Mouse (Mus musculus) forebrain, embryonic 11.5 days (tissue): ENCODE data around the gene Clasrp. TPM values are rescaled to one million over a fixed set of nuclear protein-coding genes. Genes with fewer than 3 reads are reported as not detected.
"Not testable (repeated sequence)": the region's sequence is repeated elsewhere in the genome, so short reads cannot be mapped to it uniquely, and the experiment has no call there.

Experiments used
- ATAC-seq: fragments of 200-750 bp; cut with Nextera tagmentation; replicated peaks from 2 replicates; pipeline ENCODE4 v1.8.0; 2017; ENCODE audit warnings: moderate TSS enrichment; ENCODE audit not compliant: low FRiP score
- DNase-seq: peaks from one replicate; pipeline ENCODE4 v3.0.0-alpha.2; 2017; ENCODE audit warnings: low spot score
- H3K27ac ChIP-seq: fragments of 300-500 bp; sonication (generic); 2 replicates; pipeline ENCODE4 v1.5.1; 2014; ENCODE audit warnings: low read depth, low read length
- H3K27me3 ChIP-seq: fragments of 300-500 bp; sonication (generic); 2 replicates; pipeline ENCODE4 v1.6.1; 2014; ENCODE audit warnings: mild to moderate bottlenecking, low read length, mixed read lengths; ENCODE audit not compliant: control insufficient read depth, insufficient read depth
- H3K36me3 ChIP-seq: fragments of 300-500 bp; sonication (generic); 2 replicates; pipeline ENCODE4 v1.6.1; 2014; ENCODE audit warnings: mild to moderate bottlenecking, low read length, moderate library complexity, mixed read lengths; ENCODE audit not compliant: control insufficient read depth, insufficient read depth
- H3K4me1 ChIP-seq: fragments of 300-500 bp; sonication (generic); replicated peaks from 2 replicates; pipeline ENCODE4 v1.6.1; 2014; ENCODE audit warnings: low read length, mixed read lengths; ENCODE audit not compliant: control insufficient read depth, insufficient read depth
- H3K4me2 ChIP-seq: fragments of 300-500 bp; sonication (generic); 2 replicates; pipeline ENCODE4 v1.6.1; 2014; ENCODE audit warnings: low read depth, mild to moderate bottlenecking, low read length, moderate library complexity, mixed read lengths; ENCODE audit not compliant: severe bottlenecking
- H3K4me3 ChIP-seq: fragments of 300-500 bp; sonication (generic); 2 replicates; pipeline ENCODE4 v1.5.1; 2014; ENCODE audit warnings: low read depth, low read length
- H3K9ac ChIP-seq: fragments of 300-500 bp; sonication (generic); 2 replicates; pipeline ENCODE4 v1.6.1; 2014; ENCODE audit warnings: low read length
- H3K9me3 ChIP-seq: fragments of 300-500 bp; sonication (generic); 2 replicates; pipeline ENCODE4 v1.6.1; 2016; ENCODE audit warnings: low read length, mixed read lengths; ENCODE audit not compliant: control insufficient read depth
- WGBS: fragments of 180-500 bp; shearing (Covaris S2); extraction: QIAGEN DNeasy Blood & Tissue Kit; methylation state at CpG from one replicate; pipeline ENCODE4 v1.1.7; 2014; 5-methylcytosine and 5-hydroxymethylcytosine counted together
- polyA plus RNA-seq: library from polyadenylated mRNA; unstranded; fragments of >200 nt; fragmentation: Nextera tagmentation; extraction: Ambion mirVana; gene quantifications from 2 replicates; pipeline ENCODE4 v1.2.1, GENCODE M21; 2014

The Clasrp gene
- polyA plus RNA-seq, 1 experiment from 2014 or later, result 64.1 TPM

DNA sequence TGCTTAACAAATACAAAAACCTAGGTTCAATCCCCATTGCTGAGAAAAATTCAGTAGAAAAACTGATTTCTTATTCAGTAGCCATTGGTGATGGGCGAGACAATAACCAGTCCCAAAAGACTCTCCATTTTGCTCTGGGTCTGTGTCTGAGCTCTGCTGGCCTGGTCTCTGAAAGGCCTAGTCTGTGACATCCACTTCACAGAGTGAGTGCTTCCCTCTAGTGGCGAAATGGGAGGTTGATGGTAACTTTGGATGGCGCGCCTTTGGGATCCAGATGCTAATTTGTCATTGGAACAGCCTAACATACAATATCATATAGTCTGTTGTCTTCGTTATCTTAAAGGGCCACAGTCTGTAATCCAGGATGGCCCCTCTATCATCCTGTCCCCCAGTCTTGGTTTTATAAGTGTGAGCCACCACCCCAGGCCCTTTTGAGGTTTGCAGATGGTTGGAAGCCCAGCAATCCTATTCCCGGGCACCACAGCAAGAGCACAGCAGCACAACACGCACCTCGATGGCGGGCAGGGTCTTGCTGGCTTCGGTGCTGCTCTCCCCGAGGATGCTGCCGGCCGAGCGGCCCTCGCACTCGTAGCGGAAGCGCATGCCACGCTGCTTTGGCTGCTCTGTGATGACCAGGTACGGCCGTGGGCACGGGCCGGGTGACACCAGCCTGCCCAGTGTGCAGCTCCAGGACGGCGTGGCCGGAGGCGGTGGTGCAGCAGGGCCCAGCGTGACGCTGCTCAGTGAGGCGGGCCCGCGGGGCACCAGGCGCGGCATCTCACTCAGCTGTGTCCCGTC, 14.9 kb upstream of the Clasrp start:
- H3K4me1 ChIP-seq, result peaks cover 5% of the 10 kb centered on the region; the same call in 1 of the 2 replicates
- DNase-seq (peak; percentile 83), ATAC-seq (peak; percentile 85)
- peak overlapping the region; percentile 54 for H3K4me2 ChIP-seq
- H3K27me3 ChIP-seq, result no peaks in the 10 kb centered on the region
- H3K27ac ChIP-seq, result no peak overlapping the region
- peak overlapping the region; percentile 26 for H3K4me3 ChIP-seq
- H3K9ac ChIP-seq, result peak overlapping the region; percentile 52
- no peaks in the 10 kb centered on the region for H3K36me3 ChIP-seq
- H3K9me3 ChIP-seq, result no peaks in the 10 kb centered on the region
- 7% methylated on average over 35 of the region's 35 CpGs for WGBS

DNA sequence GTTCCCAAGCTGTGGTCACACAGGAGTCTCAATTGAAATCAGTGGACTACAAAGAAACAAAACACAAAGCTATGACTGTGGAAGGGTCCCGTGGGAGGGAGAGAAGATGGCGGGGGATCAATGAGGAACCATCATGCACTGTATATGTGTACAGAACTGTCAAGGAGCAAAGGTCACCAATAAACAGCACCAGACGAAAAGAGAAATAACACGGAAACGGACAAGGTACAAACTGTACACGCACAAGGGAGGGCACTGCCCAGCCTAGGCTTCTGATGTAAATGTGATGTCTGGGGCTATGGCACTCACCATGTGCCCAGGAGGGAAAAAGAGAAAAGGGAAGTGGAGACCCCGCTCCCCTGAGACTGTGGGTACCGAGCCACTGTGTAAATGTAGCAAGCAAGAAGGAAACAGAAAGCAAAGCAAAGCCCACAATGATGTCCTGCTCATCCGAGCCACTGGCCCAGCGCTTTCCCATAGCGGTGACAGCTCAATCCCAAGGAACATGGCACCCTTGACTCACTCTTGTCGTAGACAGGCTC, 10.8 kb upstream of the Clasrp start:
- no peaks in the 10 kb centered on the region for H3K27me3 ChIP-seq
- 92% methylated on average over 12 of the region's 12 CpGs for WGBS
- H3K27ac ChIP-seq, result no peak overlapping the region
- H3K36me3 ChIP-seq, result no peaks in the 10 kb centered on the region
- H3K9me3 ChIP-seq, result no peaks in the 10 kb centered on the region
- DNase-seq (no peak), ATAC-seq (no peak)
- H3K4me3 ChIP-seq, result no peak overlapping the region
- H3K4me2 ChIP-seq, result no peak overlapping the region
- H3K4me1 ChIP-seq, result peaks cover 5% of the 10 kb centered on the region; the same call in 1 of the 2 replicates
- H3K9ac ChIP-seq, result no peak overlapping the region

- Histone ChIP-seq H3K4me2 (no peak overlapping the region), H3K9me3 (no peaks in the 10 kb centered on the region), H3K27me3 (no peaks in the 10 kb centered on the region), H3K4me3 (no peak overlapping the region), H3K27ac (no peak overlapping the region), H3K36me3 (no peaks in the 10 kb centered on the region), H3K9ac (no peak overlapping the region), H3K4me1 (no peaks in the 10 kb centered on the region)
- 74% methylated on average over 5 of the region's 5 CpGs for WGBS
- DNase-seq, result no peak
- ATAC-seq, result no peak
Measured at GRCm38 (mm10) chr7:19610969-19611368, 6.7 kb upstream of the Clasrp start.

- 88% methylated on average over 12 of the region's 12 CpGs for WGBS
- no peak for DNase-seq
- no peaks in the 10 kb centered on the region for H3K36me3 ChIP-seq
- no peak overlapping the region for H3K4me2 ChIP-seq
- H3K27ac ChIP-seq, result no peak overlapping the region
- no peaks in the 10 kb centered on the region for H3K9me3 ChIP-seq
- H3K9ac ChIP-seq, result no peak overlapping the region
- no peaks in the 10 kb centered on the region for H3K27me3 ChIP-seq
- no peaks in the 10 kb centered on the region for H3K4me1 ChIP-seq
- no peak overlapping the region for H3K4me3 ChIP-seq
- ATAC-seq, result no peak
Measured at GRCm38 (mm10) chr7:19609641-19610332, 5.5 kb upstream of the Clasrp start.

DNA sequence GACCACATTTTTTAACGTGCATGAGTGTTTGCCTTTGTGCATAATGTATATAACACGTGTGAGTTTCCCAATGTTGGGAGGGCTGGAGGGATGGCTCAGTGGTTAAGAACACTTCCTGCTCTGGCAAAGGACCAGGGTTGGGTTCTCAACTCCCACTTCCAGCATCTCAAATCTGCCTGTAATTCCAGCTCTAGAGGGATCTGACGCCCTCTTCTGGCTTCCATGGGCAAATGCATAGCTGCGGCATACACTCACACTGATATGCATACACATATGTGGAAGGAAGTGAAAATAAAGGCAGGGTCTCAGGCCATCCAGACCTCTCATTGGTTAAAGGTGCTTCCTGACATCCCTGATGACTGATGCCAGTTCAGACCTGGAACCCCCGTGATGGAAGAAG, 3.0 kb upstream of the Clasrp start:
- H3K4me1 ChIP-seq, result 0 out of 2 replicates have a peak, but pooled peaks cover 8% of the 10 kb centered on the region
- DNase-seq, result no peak
- ATAC-seq, result no peak
- no peak overlapping the region for H3K4me3 ChIP-seq
- no peaks in the 10 kb centered on the region for H3K36me3 ChIP-seq
- H3K9ac ChIP-seq, result no peak overlapping the region
- no peak overlapping the region for H3K27ac ChIP-seq
- 85% methylated on average over 5 of the region's 5 CpGs for WGBS
- no peaks in the 10 kb centered on the region for H3K9me3 ChIP-seq
- no peak overlapping the region for H3K4me2 ChIP-seq
- no peaks in the 10 kb centered on the region for H3K27me3 ChIP-seq

DNA sequence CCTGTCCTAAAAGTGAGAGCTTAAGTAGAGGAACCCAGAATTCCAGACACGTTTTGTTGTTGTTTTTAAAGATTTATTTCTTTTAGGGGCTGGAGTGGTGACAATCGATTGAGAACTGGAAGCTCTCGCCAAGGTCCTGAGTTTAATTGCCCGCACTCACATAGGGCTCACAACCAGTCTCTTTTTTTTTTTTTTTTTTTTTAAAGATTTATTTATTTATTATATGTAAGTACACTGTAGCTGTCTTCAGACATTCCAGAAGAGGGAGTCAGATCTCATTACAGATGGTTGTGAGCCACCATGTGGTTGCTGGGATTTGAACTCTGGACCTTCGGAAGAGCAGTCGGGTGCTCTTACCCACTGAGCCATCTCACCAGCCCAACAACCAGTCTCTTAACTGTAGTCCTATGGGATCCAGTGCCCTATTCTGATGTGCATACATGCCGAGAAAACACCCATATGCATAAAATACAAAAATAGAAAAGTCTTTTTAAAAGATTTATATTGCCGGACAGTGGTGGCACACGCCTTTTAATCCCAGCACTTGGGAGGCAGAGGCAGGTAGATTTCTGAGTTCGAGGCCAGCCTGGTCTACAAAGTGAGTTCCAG, 424 bp upstream of the Clasrp start:
- H3K9ac ChIP-seq, ATAC-seq, H3K27ac ChIP-seq, DNase-seq, H3K36me3 ChIP-seq, H3K4me1 ChIP-seq, H3K27me3 ChIP-seq, H3K9me3 ChIP-seq: not testable (repeated sequence)
- 61% methylated on average over 10 of the region's 10 CpGs for WGBS
- peak overlapping the region; percentile 58 for H3K4me2 ChIP-seq
- H3K4me3 ChIP-seq, result peak overlapping the region; percentile 69

GRCm38 (mm10) chr7:19603055-19603454, 1.2 kb downstream of the Clasrp start:
- H3K27ac ChIP-seq, result no peak overlapping the region
- no peaks in the 10 kb centered on the region for H3K27me3 ChIP-seq
- H3K9ac ChIP-seq, result no peak overlapping the region
- ATAC-seq (no peak), DNase-seq (no peak)
- no peak overlapping the region for H3K4me3 ChIP-seq
- H3K4me1 ChIP-seq, result 0 out of 2 replicates have a peak, but pooled peaks cover 8% of the 10 kb centered on the region
- peak overlapping the region; percentile 58 for H3K4me2 ChIP-seq
- 88% methylated on average over 12 of the region's 12 CpGs for WGBS
- peaks cover 5% of the 10 kb centered on the region; the same call in 1 of the 2 replicates for H3K36me3 ChIP-seq
- H3K9me3 ChIP-seq, result no peaks in the 10 kb centered on the region

DNA sequence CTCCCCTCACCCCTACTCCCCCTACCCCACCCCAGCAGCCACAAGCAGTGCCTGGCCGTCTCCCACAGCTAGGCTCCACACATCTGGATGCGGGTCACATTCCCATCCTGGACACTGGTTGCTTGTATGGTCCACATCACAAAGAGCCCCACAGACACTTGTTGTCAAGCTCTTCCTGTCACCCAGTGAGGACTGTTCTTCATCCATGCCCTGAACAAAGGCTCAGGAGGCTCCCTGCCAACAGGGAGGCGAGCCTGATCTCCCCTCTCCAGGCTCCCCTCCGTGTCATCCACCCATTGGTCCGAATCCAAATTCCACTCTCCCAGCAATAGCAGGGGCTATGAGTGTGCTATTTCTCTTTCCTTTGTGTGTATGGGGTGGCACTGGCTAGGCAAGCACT, 3.7 kb downstream of the Clasrp start:
- no peak for DNase-seq
- H3K4me2 ChIP-seq, result no peak overlapping the region
- no peak for ATAC-seq
- no peak overlapping the region for H3K4me3 ChIP-seq
- no peaks in the 10 kb centered on the region for H3K9me3 ChIP-seq
- 0 out of 2 replicates have a peak, but pooled peaks cover 8% of the 10 kb centered on the region for H3K4me1 ChIP-seq
- peaks cover 8% of the 10 kb centered on the region; the same call in 1 of the 2 replicates for H3K36me3 ChIP-seq
- no peaks in the 10 kb centered on the region for H3K27me3 ChIP-seq
- no peak overlapping the region for H3K9ac ChIP-seq
- WGBS, result 73% methylated on average over 5 of the region's 5 CpGs
- no peak overlapping the region for H3K27ac ChIP-seq
